Mouse (Mus musculus): ENCODE data around the gene Mtr.

DNA sequence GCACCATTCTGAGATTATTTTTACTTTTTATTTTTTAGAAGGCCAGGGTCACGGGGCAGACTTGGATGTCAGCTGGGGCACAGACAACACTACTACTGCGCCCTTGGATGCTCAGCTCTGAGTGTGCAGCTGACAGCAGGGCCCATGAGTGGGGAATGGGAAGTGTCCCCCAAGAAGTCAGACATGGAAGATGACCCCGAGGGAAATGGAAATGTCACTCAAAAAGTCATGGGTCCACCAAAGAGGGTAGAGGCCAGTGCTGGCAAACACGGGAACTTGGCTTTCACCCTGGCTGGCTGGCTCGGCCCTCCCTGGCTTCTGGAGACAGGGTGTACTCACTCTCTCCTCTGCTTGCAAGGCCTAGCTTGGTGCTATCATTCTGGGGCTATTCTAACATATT lies 47.1 kb upstream of the Mtr start:
- TF ChIP-seq GATA1 (IDR thresholded peaks at IDR 0.05; ENCODE audit: borderline replicate concordance, low read length) (no peak), FLI1 (IDR thresholded peaks at IDR 0.05; ENCODE audit: low read length) (no peak)
